Mouse (Mus musculus) adrenal gland, postnatal 25 days (tissue): ENCODE data around the gene Col16a1. TPM values are rescaled to one million over a fixed set of nuclear protein-coding genes. Genes with fewer than 3 reads are reported as not detected.

Source experiments
- DNase-seq: peaks from one replicate; pipeline ENCODE4 v3.0.0; 2021; ENCODE audit warnings: mixed read lengths
- long read RNA-seq: library from polyadenylated mRNA; stranded (forward); transcript quantifications from one replicate; pipeline ENCODE4 v2.0.0, GENCODE M21; 2021
- total RNA-seq: library from RNA; stranded (reverse); gene quantifications from 2 replicates; pipeline ENCODE4 v1.2.3, GENCODE M21; 2021

Col16a1 gene
- 14.1 and 14.8 TPM in 2 replicates for total RNA-seq
- long read RNA-seq, partial matches to known transcripts = 15 of 23 reads
- long read RNA-seq, other reads (novel, unspliced or antisense) = 8 of 23 reads

GRCm38 (mm10) chr4:130047331-130048202 is at the start of gene Col16a1:
Gene Col16a1, plus strand, starts transcription at chr4:130047840.
- DNase-seq = peak; percentile 90

GRCm38 (mm10) chr4:129998124-129998523 is 49.5 kb upstream of the Col16a1 start:
- DNase-seq = no peak

GRCm38 (mm10) chr4:130001710-130002109 is 45.9 kb upstream of the Col16a1 start:
- no peak for DNase-seq

- no peak for DNase-seq
These were observed 45.5 kb upstream of the Col16a1 start for GRCm38 (mm10) chr4:130002157-130002556.

- no peak for DNase-seq
These were observed 42.0 kb upstream of the Col16a1 start for GRCm38 (mm10) chr4:130005593-130005992.

- DNase-seq = no peak
These were observed 41.1 kb upstream of the Col16a1 start for GRCm38 (mm10) chr4:130006533-130006932.

- no peak for DNase-seq
These were observed 38.6 kb upstream of the Col16a1 start for GRCm38 (mm10) chr4:130009043-130009442.

- no peak for DNase-seq
These were observed 36.9 kb upstream of the Col16a1 start for GRCm38 (mm10) chr4:130010723-130011122.

- DNase-seq = no peak
These were observed 35.4 kb upstream of the Col16a1 start for GRCm38 (mm10) chr4:130012234-130012633.

- no peak for DNase-seq
These were observed 34.5 kb upstream of the Col16a1 start for GRCm38 (mm10) chr4:130013111-130013510.

GRCm38 (mm10) chr4:130016010-130016409 is 31.6 kb upstream of the Col16a1 start:
- no peak for DNase-seq

GRCm38 (mm10) chr4:130017036-130017674 is 30.5 kb upstream of the Col16a1 start:
- no peak for DNase-seq

GRCm38 (mm10) chr4:130022952-130023351 is 24.7 kb upstream of the Col16a1 start:
- no peak for DNase-seq

GRCm38 (mm10) chr4:130023511-130024231 is 24.0 kb upstream of the Col16a1 start:
- DNase-seq = no peak

GRCm38 (mm10) chr4:130025544-130025943 is 22.1 kb upstream of the Col16a1 start:
- no peak for DNase-seq

- DNase-seq = no peak
These were observed 16.5 kb upstream of the Col16a1 start for GRCm38 (mm10) chr4:130031146-130031545.

- DNase-seq = no peak
These were observed 14.1 kb upstream of the Col16a1 start for GRCm38 (mm10) chr4:130033496-130033895.

GRCm38 (mm10) chr4:130036112-130036511 is 11.5 kb upstream of the Col16a1 start:
- DNase-seq = peak; percentile 46

- DNase-seq = peak; percentile 24
These were observed 10.9 kb upstream of the Col16a1 start for GRCm38 (mm10) chr4:130036573-130037401.

GRCm38 (mm10) chr4:130039351-130039750 is 8.3 kb upstream of the Col16a1 start:
- DNase-seq = no peak

- no peak for DNase-seq
These were observed 6.6 kb upstream of the Col16a1 start for GRCm38 (mm10) chr4:130041076-130041475.

- no peak for DNase-seq
These were observed 3.4 kb upstream of the Col16a1 start for GRCm38 (mm10) chr4:130044211-130044610.
